Mouse (Mus musculus) brain, embryonic 18.5 days (tissue): ENCODE measurements around the gene Fam19a2.

ENCODE experiments used
- DNase-seq: peaks from one replicate; pipeline ENCODE4 v3.0.0-alpha.2; 2012; ENCODE audit warnings: low read depth, low spot score

Gene Fam19a2

DNA sequence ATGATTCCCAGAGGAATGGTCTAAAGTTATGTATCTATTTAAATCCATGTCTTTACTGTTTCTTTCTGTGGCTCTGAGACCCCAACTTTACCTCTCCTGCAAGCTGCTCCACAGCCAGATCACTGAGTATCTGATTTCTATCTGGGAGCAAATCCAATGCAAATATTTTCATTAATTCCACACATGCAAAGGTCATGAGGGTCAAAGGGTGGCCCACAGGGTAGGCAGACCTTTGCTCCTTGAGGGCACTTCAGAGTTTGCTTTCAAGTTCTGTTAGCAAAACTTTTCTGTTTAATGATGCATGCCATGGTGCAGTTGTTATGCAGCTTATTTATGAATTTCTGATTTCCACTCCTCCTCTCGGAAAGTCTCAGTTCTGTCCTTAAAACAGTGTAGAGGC, 303.9 kb downstream of the Fam19a2 start:
- no peak for DNase-seq

DNA sequence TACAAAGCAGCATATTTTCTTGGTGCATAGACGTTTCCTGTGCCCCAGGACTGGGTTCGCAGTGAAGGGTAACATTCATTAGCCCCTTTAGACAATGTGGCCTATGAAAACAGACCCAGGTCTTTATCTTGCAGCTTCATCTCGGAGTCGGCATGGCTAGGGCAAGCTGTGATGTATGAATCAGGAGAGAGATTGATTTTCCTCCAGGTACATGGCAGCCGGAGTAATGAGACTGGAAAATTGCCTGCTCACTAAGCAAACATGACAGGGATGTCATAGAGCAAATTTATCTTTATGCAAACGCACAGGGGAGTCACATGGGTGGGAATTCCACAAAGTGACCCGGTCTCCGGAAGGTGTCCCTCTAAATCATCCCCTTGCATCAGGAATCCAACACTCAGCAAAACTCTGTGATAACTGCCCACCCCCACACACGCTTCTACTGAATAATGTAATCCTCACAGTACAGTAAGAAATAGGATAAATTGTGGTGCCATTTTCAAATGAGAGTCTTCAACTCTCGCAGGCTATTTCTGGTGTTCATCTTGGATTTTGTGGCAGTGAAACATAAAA, 306.9 kb downstream of the Fam19a2 start:
- DNase-seq = no peak

DNA sequence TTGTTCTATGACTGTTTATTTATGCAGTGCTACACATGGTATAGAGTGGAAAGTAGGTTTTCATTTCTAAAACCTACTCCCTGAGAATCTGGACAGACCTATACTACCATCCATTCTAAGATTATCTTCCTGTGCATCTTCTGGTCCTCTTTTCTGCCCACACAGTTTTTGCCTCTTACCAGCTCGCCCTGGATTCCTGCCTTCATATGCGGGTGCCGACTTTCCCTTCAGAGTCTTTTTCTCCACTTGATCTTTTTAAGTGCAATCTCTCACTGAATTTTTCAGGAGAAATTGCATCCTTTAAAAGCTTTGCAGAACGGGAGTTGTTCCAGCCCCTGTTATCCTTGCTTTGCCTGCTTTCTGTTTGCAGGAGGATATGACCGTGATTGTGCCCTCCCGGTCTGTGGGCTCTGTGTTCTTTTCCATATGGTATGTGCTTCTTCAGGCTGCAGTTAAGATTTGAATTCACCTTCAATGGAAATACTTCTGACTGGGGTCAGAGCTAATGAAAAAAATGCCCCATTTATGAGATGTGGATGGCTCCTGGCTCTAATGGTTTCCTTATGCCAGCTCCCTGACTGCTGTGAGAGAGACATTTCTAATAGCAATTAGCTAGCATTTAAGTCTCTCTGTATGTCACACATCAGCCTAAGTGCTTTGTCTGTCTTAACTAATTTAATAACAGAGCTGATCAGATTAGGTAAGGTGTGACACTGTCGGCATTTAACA, 308.7 kb downstream of the Fam19a2 start:
- no peak for DNase-seq

DNA sequence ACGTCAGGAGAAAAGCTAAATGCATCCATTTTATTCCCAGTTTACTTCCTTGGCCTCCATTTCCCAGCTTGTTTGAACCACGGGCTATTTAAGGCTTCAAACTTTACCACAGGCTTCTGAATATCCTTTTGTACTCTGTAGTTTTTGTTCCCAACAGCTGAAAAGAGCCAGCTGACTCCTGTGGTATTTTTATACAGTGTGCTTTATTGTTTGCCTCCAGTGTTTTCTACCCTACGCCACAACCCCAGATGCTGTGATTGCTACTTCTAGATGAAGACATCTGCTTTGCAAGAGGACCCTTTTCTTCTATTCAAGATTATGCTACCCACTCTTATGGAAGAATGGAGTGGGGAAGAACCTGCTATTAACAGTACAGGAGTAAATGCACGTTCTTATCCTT, 314.0 kb downstream of the Fam19a2 start:
- no peak for DNase-seq

- DNase-seq = peak; percentile 30
These were observed 315.2 kb downstream of the Fam19a2 start for GRCm38 (mm10) chr10:123579012-123579411.

GRCm38 (mm10) chr10:123595043-123595442, 331.2 kb downstream of the Fam19a2 start:
- DNase-seq = no peak

DNA sequence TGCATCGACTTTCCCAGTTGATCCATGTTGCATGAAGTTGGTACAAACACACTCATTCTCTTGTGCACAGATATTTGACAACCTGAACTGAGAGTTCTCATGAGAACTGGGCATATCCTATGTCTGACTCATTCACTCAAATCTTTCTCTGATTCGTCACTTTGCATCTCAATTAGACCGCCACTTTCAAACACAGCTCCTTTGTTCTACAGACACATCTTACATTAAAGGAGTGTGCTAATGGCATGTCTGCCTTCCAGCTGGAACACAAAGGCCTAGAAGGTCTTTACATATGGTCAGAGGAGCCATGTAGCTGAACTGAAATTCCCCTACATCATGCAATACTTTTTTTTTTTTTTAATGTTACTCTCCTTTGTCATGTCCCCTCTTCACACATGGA, 333.3 kb downstream of the Fam19a2 start:
- DNase-seq = no peak

DNA sequence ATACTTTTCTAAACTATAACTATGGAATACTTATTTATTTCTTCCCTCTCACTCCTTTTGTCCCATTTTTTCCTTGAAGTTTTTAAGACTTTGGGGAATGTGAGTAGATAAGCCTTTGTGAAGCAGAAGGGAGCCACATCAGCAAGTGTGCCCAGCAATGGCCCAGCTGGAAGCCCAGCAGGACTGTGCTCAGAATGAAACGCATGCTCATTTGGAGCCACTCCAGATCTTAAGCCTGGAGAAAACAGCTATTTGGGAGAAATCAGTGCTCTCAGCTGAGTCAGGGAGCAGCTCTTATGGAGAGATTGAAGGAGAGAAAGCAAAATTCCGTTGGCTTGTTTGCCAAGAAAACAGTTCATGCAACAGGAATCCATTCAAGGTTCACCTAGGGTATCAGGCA, 341.9 kb downstream of the Fam19a2 start:
- no peak for DNase-seq

DNA sequence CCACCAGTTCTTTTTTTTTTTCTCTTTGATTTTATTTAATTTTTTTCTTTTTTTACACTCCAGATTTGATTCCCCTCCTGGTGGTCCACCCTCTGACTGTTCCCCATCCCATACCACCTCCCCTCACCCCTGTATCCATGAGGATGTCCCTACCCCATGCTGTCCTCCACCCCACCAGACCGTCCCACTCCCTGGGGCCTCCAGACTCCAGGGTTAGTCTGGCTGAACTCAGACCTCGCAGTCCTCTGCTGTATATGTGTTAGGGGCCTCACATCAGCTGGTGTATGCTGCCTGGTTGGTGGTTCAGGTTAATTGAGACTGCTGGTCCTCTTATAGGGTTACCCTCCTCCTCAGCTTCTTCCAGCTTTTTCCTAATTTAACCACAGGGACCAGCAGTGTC, 362.9 kb downstream of the Fam19a2 start:
- DNase-seq = no peak

DNA sequence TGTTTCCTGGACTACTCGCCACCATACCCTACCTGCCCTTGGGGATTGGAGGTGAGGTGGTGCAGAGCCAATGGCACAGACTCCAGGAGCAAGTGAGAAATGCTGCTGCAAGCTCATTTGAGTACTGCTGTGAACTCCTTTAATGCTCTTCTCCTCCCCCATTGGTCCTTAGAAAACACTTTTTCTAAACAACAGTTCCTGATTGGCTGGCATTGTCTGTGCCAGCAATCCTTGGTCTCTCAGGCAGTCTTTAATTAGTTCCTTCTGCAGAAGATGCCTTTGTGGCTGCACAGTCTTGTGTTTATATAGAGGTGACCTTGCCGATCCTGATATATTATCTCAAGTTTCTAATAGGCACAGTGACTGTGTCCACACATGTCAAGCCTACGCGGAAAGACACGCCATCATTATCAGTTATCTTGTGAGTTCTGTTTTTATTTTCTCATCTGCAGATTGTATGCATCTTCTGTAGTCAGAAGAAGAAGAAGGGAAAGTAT, 365.5 kb downstream of the Fam19a2 start:
- DNase-seq = no peak

DNA sequence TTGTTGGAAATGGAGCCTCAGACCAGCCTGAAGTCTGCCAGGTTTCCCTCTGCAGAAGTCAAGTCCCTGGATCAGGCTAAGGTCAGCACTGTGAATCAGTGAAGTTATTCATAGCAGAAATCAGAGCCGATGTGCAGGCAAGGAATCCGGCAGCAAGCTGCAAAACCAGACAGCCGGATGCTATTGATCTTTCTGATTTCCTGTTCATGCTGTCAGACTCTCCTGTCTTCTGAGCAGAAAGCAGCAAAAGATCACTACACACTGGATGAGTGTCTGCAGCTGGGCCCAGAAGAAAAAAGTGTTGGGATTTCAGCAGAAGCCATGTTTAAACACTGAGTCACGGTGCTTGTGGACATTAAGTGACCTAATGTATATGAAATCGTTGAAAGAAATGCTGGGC, 368.2 kb downstream of the Fam19a2 start:
- no peak for DNase-seq

- DNase-seq = no peak
These were observed 372.9 kb downstream of the Fam19a2 start for GRCm38 (mm10) chr10:123636655-123637054.

DNA sequence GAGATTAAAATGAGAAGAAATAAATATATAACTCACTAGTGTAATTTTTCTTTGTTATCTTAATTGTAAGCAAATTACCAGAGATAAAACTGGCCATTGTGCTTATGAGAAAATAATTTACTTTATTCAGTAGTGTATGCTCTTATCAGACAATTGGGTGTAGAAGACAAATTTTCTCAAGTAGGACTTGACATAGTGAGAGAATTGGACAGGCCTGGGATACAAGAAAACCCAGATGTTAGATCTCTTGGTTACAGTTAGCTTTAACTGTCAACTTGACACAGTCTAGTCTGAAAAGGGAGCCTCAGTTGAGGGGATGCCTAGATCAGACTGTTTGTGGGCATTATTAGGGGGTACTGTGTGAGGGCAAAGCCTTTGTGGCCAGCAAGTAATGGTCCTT, 373.7 kb downstream of the Fam19a2 start:
- no peak for DNase-seq

DNA sequence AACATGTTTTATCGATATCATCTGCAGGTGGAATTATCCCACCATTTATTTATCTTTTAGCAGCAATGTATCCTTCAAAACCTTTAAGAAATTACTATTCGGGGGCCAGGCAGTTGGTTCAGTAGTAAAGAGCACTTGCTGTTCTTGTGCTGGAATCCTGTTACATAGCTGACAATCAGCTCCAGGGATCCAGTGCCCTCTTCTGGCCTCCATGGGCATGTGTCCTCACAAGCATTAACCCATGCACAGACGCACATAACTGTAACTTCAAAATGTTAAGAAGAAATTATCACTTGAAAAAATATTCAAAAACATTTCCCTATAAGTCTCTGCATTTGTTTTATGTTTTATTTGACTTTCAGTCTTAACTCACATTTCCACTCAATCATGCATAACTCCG, 381.8 kb downstream of the Fam19a2 start:
- DNase-seq = no peak

GRCm38 (mm10) chr10:123671208-123671607, 407.4 kb downstream of the Fam19a2 start:
- no peak for DNase-seq

DNA sequence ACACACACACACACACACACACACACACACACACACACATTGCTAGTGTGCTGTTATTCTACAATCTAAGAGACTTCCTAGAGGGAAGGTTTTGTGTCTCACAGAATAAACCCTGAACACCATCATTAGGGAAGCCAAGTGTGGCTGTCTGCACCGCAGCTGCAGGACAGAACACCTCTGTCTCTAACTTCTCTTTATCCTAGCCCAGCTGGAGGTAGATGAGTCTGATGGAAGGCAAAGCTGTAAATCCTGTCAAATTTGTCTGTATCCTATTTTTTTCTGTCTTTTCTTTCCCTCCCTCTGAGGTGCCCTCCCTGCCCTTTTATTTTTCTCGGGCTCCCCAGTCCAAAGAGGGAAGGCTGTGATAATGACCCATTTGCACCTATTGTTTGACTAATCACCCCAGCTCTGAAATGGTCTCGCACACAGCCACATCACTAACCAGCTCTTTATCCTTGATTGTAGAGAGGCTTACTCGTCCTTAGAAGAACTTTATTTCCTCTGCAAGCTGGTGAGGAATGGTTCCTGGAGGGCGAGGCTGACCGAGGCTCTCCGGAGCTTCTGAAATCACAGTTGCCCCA, 414.6 kb downstream of the Fam19a2 start:
- DNase-seq = no peak

DNA sequence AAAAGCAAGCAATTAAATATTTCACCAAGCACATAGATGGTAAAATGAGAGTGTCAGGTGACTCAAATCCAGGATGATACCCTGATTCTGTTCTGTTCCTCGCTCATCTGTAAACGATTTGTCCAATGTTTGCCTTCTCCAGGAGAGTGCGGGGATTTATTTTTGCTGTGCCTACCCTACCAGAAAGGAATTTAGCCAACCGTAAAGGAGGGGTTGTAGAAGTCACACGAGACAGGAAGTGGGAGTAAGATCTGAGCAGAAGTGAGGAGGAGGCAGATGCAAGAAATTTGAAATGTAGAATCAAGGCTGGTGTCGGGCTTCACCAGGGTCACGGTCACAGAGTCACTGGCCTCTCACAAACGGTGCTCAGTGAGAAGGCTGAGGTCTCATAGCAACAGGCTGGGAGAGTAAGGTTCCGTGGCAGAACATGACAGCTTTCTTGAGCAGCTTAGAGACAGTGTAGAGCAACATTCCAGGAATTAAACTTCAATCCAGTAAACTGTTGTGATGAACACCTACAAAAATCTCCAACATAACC, 419.0 kb downstream of the Fam19a2 start:
- DNase-seq = no peak

DNA sequence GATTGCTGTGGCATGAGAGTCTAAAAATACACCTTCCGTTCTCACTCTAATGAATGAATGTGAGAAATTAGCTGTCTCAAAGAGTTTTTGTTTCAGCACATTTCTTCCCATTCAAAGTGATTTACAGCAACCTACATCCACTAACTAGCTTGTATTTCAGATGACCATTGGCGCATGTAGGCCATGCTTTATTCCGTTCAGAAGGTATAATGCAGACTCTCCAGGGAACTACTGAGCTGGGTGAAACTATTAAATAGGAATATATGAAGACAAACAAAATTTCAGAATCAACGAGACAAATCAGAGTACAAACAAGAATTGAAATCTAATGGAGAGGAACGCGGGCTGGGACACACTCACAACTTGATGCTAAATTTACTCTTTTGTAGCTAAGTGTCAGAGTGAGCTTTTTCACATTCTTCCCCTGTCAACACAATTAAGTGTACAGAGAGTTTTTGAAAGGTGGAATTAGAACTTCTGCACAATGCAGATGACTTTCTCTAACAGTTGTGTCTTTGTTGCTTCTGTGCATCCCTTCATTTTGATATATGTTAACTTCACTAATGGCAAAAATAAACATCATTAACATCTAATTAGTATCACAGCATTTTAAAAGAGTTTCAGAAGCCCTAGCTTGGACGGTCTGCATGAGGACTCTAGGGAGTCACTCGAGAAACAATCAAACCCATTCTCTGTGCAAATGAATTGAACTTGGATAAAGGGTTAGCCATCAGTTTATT, 428.6 kb downstream of the Fam19a2 start:
- DNase-seq = no peak

- DNase-seq = no peak
These were observed 429.1 kb downstream of the Fam19a2 start for GRCm38 (mm10) chr10:123692926-123693224.

DNA sequence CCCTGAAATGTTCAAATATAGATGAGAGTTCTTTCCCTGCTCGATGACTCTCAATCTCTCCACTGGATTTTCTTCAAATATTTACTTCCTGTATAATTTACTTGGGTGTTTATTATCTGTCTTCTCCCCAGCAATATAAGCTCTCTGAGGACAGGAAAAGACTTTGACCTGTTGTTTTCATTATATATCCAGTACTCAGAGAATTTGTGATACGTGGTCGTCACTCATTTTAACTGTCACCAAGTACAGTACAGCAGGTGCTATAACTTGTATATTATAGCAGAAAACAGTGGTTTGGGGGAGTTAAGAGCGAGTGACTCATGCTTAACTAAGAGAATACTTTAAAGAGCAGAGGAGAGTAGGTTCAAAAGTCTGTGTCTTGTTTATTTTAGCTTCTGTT, 438.8 kb downstream of the Fam19a2 start:
- DNase-seq = no peak

DNA sequence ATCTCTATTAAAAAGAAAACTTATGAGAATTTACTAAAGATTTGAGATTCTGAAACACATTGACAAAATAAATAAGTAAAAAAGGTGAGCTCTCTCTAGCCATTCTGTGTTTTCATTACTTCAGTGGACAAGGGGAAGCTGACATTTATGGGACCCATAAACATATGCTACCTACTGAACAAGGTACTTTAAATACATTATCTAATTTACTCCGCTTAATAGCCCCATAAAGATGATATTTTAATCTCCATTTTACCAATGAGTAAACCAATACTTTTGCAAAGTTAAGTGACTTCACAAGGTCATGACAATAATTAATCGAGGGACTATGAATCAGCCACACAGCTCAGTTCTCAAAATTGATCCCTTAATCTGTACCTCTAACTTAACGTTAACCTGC, 443.2 kb downstream of the Fam19a2 start:
- no peak for DNase-seq

GRCm38 (mm10) chr10:123710738-123711137, 446.9 kb downstream of the Fam19a2 start:
- no peak for DNase-seq
